11 mouse cellular contexts compared by ENCODE assay signal in genomic region chr9:88439991-88440390, GRCm38 (mm10). TPM values are rescaled to one million over a fixed set of nuclear protein-coding genes. Genes with fewer than 3 reads are reported as not detected.
DNase-seq lines count a peak whose midpoint lies in the region; ATAC-seq and TF ChIP-seq lines count a peak whose summit lies in the region.
"Had no signal": no experiment of that assay in that cellular context is flagged by ENCODE, and none has a peak within 500 bp of the region (broad histone marks: within the 10 kb centered on the region; RNA-seq: fewer than 3 reads in every experiment).

No protein-coding gene starts in this region.

- H3K9ac ChIP-seq in kidney, embryonic 14.5 days (ENCODE audit: low read depth, low read length) = no peak overlapping the region
- H3K9ac ChIP-seq in MEL (ENCODE audit: control insufficient read depth, low read depth, low read length, poor library complexity, severe bottlenecking) = no peak overlapping the region
- H3K9ac ChIP-seq in hindbrain, embryonic 12.5 days = no peak overlapping the region
- no peak overlapping the region for H3K9ac ChIP-seq in liver, postnatal 0 days (replicated peaks)

- H3K4me3 ChIP-seq in kidney, embryonic 14.5 days (ENCODE audit: low read length) = no peak overlapping the region; the same call in 1 of the 2 replicates
- H3K4me3 ChIP-seq in MEL (ENCODE audit: control insufficient read depth in 1 of 2, insufficient read depth in 1 of 2, low read depth in 2 of 2, low read length in 2 of 2) = peak overlapping the region in 1 of 2 experiments; percentile 65; a peak in 2 of 4 replicates
- H3K4me3 ChIP-seq in hindbrain, embryonic 12.5 days = no peak overlapping the region
- no peak overlapping the region for H3K4me3 ChIP-seq in liver, postnatal 0 days (ENCODE audit: low read depth, low read length)

- H3K9me3 ChIP-seq in kidney, embryonic 14.5 days (ENCODE audit: control insufficient read depth, low read length) = no peaks in the 10 kb centered on the region
- no peaks in the 10 kb centered on the region for H3K9me3 ChIP-seq in MEL (replicated peaks; ENCODE audit: insufficient read depth, low read length)
- H3K9me3 ChIP-seq in hindbrain, embryonic 12.5 days (replicated peaks) = no peaks in the 10 kb centered on the region
- no peaks in the 10 kb centered on the region for H3K9me3 ChIP-seq in liver, postnatal 0 days (ENCODE audit: low read length)

- no peak for TF ChIP-seq POLR2A in MEL (IDR thresholded peaks at IDR 0.05; ENCODE audit: control insufficient read depth in 1 of 2, insufficient read depth in 1 of 2, low read depth in 1 of 2, low read length in 2 of 2, poor library complexity in 1 of 2)

- peaks cover 9% of the 10 kb centered on the region; the same call in 1 of the 2 replicates for H3K79me2 ChIP-seq in MEL (ENCODE audit: control insufficient read depth, insufficient read depth, low read length, poor library complexity)

- TF ChIP-seq RAD21 in MEL (IDR thresholded peaks at IDR 0.05; ENCODE audit: low read depth, low read length) = no peak

- 22% methylated on average over 5 of the region's 5 CpGs for WGBS in kidney, embryonic 14.5 days
- WGBS in hindbrain, embryonic 12.5 days = 31% methylated on average over 5 of the region's 5 CpGs
- WGBS in liver, postnatal 0 days (ENCODE audit: insufficient replicate concordance) = 21% methylated on average over 5 of the region's 5 CpGs

- TF ChIP-seq CTCF in MEL (IDR thresholded peaks at IDR 0.05 in 2 of 3, conservative IDR thresholded peaks at IDR 0.05 in 1 of 3; ENCODE audit: control insufficient read depth in 1 of 3, insufficient read depth in 1 of 3, low read depth in 2 of 3, low read length in 3 of 3, poor library complexity in 1 of 3, severe bottlenecking in 1 of 3) = no peak
- no peak for TF ChIP-seq CTCF in liver, postnatal 0 days (IDR thresholded peaks at IDR 0.05; ENCODE audit: low read depth)

- no peak overlapping the region for H3K27ac ChIP-seq in kidney, embryonic 14.5 days (ENCODE audit: low read depth, low read length)
- no peak overlapping the region for H3K27ac ChIP-seq in MEL (ENCODE audit: control insufficient read depth, low read depth, low read length)
- no peak overlapping the region for H3K27ac ChIP-seq in hindbrain, embryonic 12.5 days
- H3K27ac ChIP-seq in liver, postnatal 0 days (ENCODE audit: low read depth) = no peak overlapping the region

- H3K36me3 ChIP-seq in kidney, embryonic 14.5 days (ENCODE audit: control insufficient read depth, insufficient read depth, low read length) = no peaks in the 10 kb centered on the region; the same call in 1 of the 2 replicates
- peaks cover 3 to 26% of the 10 kb centered on the region in 2 experiments for H3K36me3 ChIP-seq in MEL (ENCODE audit: control insufficient read depth in 1 of 2, insufficient read depth in 2 of 2, low read length in 2 of 2)
- 0 out of 2 replicates have a peak, but pooled peaks cover 5% of the 10 kb centered on the region for H3K36me3 ChIP-seq in hindbrain, embryonic 12.5 days
- 0 out of 2 replicates have a peak, but pooled peaks cover 5% of the 10 kb centered on the region for H3K36me3 ChIP-seq in liver, postnatal 0 days (replicated peaks; ENCODE audit: insufficient read depth, low read length)

- TF ChIP-seq EP300 in MEL (IDR thresholded peaks at IDR 0.05; ENCODE audit: low read depth in 1 of 2, low read length in 2 of 2) = no peak
- TF ChIP-seq EP300 in liver, postnatal 0 days (IDR thresholded peaks at IDR 0.05; ENCODE audit: low read depth) = no peak

- no peaks in the 10 kb centered on the region for H3K27me3 ChIP-seq in kidney, embryonic 14.5 days (ENCODE audit: control insufficient read depth, insufficient read depth, low read length)
- H3K27me3 ChIP-seq in MEL (ENCODE audit: control insufficient read depth in 1 of 2, insufficient read depth in 2 of 2, low read length in 2 of 2) = no peaks in the 10 kb centered on the region
- no peaks in the 10 kb centered on the region for H3K27me3 ChIP-seq in hindbrain, embryonic 12.5 days
- no peaks in the 10 kb centered on the region for H3K27me3 ChIP-seq in liver, postnatal 0 days (ENCODE audit: insufficient read depth, low read length)

- no peak for DNase-seq in kidney, adult 18-20 months
- DNase-seq in MEL (ENCODE audit: low read depth, low spot score) = peak; percentile 33
- no peak for DNase-seq in liver, postnatal 0 days
- no peak for DNase-seq in cerebellum, adult 11-12 months
- no peak for DNase-seq in natural killer cell, adult 2 months (ENCODE audit: low spot score in 2 of 2)
- DNase-seq in gastrocnemius, postnatal 4 days (ENCODE audit: low spot score in 2 of 2) = no peak
- DNase-seq: heart, postnatal 36 days; layer of hippocampus, adult 9-11 months; lung, postnatal 4 days had no signal

- H3K4me2 ChIP-seq in kidney, embryonic 14.5 days (replicated peaks; ENCODE audit: low read depth, low read length) = peak overlapping the region; percentile 82
- H3K4me2 ChIP-seq in hindbrain, embryonic 12.5 days (replicated peaks) = peak overlapping the region; percentile 90
- peak overlapping the region; percentile 95 for H3K4me2 ChIP-seq in liver, postnatal 0 days (ENCODE audit: low read depth, low read length)

- ATAC-seq in kidney, embryonic 14.5 days (ENCODE audit: low FRiP score, low TSS enrichment) = no peak
- no peak for ATAC-seq in hindbrain, embryonic 12.5 days (ENCODE audit: low FRiP score)
- no peak for ATAC-seq in liver, postnatal 0 days

- peaks cover 4% of the 10 kb centered on the region; the same call in 1 of the 2 replicates for H3K4me1 ChIP-seq in kidney, embryonic 14.5 days (ENCODE audit: control insufficient read depth, insufficient read depth, low read length)
- peaks cover 6 to 9% of the 10 kb centered on the region in 2 experiments; a peak in 2 of 4 replicates for H3K4me1 ChIP-seq in MEL (ENCODE audit: control insufficient read depth in 1 of 2, insufficient read depth in 2 of 2, low read length in 2 of 2)
- peaks cover 5% of the 10 kb centered on the region for H3K4me1 ChIP-seq in hindbrain, embryonic 12.5 days
- peaks cover 13% of the 10 kb centered on the region for H3K4me1 ChIP-seq in liver, postnatal 0 days (ENCODE audit: insufficient read depth)

TF ChIP-seq in MEL, 35 proteins besides CTCF, POLR2A, EP300 and RAD21:
- TF ChIP-seq SMC3 (IDR thresholded peaks at IDR 0.05; ENCODE audit: low read depth, low read length) (no peak), POLR2AphosphoS2 (IDR thresholded peaks at IDR 0.05; ENCODE audit: low read length) (peak; percentile 64), CHD1 (IDR thresholded peaks at IDR 0.05; ENCODE audit: low read depth, low read length) (0 out of 2 replicates have a peak, but pooled peaks have one; percentile 56)

RNA-seq across cellular contexts. Expression of gene Snx14, which starts 1.2 kb away (rescaled TPM):
- 17.3 and 28.0 TPM in 2 replicates for polyA plus RNA-seq in kidney, embryonic 14.5 days (2014; fragmentation: Nextera tagmentation; extraction: Ambion mirVana)
- total RNA-seq in MEL (2012; rRNA removed) = 11.1 and 12.7 TPM in 2 replicates
- polyA plus RNA-seq in MEL (2012; ENCODE audit: insufficient read depth in 1 of 2, insufficient read length in 2 of 2, low read depth in 1 of 2, low replicate concordance in 2 of 2, missing spikeins in 1 of 2) = 10 to 100 TPM; 16.9 to 83.1 TPM
- 24.8 and 26.5 TPM in 2 replicates for polyA plus RNA-seq in hindbrain, embryonic 12.5 days (2016; fragmentation: Nextera tagmentation; extraction: Ambion mirVana)
- polyA plus RNA-seq in liver, postnatal 0 days (2015; fragmentation: Nextera tagmentation; extraction: Ambion mirVana) = 7.9 TPM in 2 replicates
- 10 to 100 TPM; 24.7 to 25.6 TPM for total RNA-seq in gastrocnemius, postnatal 4 days (2021)

RNA-seq across cellular contexts. Expression of gene Gm20537, which starts 16.4 kb away (rescaled TPM):
- 0.87 and 1.3 TPM in 2 replicates for polyA plus RNA-seq in kidney, embryonic 14.5 days (2014; fragmentation: Nextera tagmentation; extraction: Ambion mirVana)
- 0.46 TPM in 1 of 2 replicates, not detected in the other for total RNA-seq in MEL (2012; rRNA removed)
- 10 to 100 TPM in 1 of 2 experiments, not detected in 1; 18.2 TPM for polyA plus RNA-seq in MEL (2012; ENCODE audit: insufficient read depth in 1 of 2, insufficient read length in 2 of 2, low read depth in 1 of 2, low replicate concordance in 2 of 2, missing spikeins in 1 of 2)
- polyA plus RNA-seq in hindbrain, embryonic 12.5 days (2016; fragmentation: Nextera tagmentation; extraction: Ambion mirVana) = 1.0 and 1.5 TPM in 2 replicates
- 0.13 TPM in 1 of 2 replicates, not detected in the other for polyA plus RNA-seq in liver, postnatal 0 days (2015; fragmentation: Nextera tagmentation; extraction: Ambion mirVana)
- total RNA-seq in gastrocnemius, postnatal 4 days (2021) = 1 to 10 TPM; 1.2 to 1.7 TPM

RNA-seq across cellular contexts. Expression of gene Syncrip, which starts 42.4 kb away (rescaled TPM):
- polyA plus RNA-seq in kidney, embryonic 14.5 days (2014; fragmentation: Nextera tagmentation; extraction: Ambion mirVana) = 88.9 and 153 TPM in 2 replicates
- total RNA-seq in MEL (2012; rRNA removed) = 153 and 156 TPM in 2 replicates
- polyA plus RNA-seq in MEL (2012; ENCODE audit: insufficient read depth in 1 of 2, insufficient read length in 2 of 2, low read depth in 1 of 2, low replicate concordance in 2 of 2, missing spikeins in 1 of 2) = 100 to 1,000 TPM; 125 to 162 TPM
- 119 and 122 TPM in 2 replicates for polyA plus RNA-seq in hindbrain, embryonic 12.5 days (2016; fragmentation: Nextera tagmentation; extraction: Ambion mirVana)
- 25.6 and 27.3 TPM in 2 replicates for polyA plus RNA-seq in liver, postnatal 0 days (2015; fragmentation: Nextera tagmentation; extraction: Ambion mirVana)
- 100 to 1,000 TPM in 1 of 2 experiments, 10 to 100 TPM in 1; 91.0 to 105 TPM for total RNA-seq in gastrocnemius, postnatal 4 days (2021)
